Mouse (Mus musculus): ENCODE measurements around the gene Cxcr4. TPM values are rescaled to one million over a fixed set of nuclear protein-coding genes. Genes with fewer than 3 reads are reported as not detected.

Cxcr4 gene
- polyA plus RNA-seq, 1 experiment from 2014 or later: 9.3 TPM

DNA sequence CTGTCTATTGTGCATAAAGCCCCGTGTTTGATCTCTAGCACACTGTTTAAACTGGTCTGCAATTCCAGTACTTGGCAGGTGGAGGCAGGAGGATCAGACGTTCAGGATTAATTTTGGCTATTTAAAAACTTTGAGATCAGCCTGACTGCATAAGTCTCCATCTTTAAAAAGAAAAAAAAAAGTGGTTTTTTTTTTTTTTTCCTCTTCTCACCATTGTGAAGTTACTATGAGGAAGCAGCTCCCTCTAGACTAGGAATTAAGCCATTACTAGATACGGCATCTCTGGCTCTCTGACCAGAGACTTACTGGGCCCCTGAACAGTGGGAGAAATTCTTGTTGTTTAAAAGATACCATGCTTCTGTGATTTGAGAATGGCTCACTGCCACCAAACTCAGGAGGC, 49.5 kb downstream of the Cxcr4 start:
- no peak overlapping the region for H3K4me2 ChIP-seq
- no peak overlapping the region for H3K9ac ChIP-seq
- H3K27ac ChIP-seq: no peak overlapping the region
- WGBS: 42% methylated on average over 3 of the region's 3 CpGs
- ATAC-seq (ENCODE audit: borderline replicate concordance, extremely low read depth, low FRiP score, low TSS enrichment): no peak
- H3K9me3 ChIP-seq: no peaks in the 10 kb centered on the region
- no peak overlapping the region for H3K4me3 ChIP-seq
- no peaks in the 10 kb centered on the region for H3K4me1 ChIP-seq
- no peaks in the 10 kb centered on the region for H3K36me3 ChIP-seq
- no peaks in the 10 kb centered on the region for H3K27me3 ChIP-seq

DNA sequence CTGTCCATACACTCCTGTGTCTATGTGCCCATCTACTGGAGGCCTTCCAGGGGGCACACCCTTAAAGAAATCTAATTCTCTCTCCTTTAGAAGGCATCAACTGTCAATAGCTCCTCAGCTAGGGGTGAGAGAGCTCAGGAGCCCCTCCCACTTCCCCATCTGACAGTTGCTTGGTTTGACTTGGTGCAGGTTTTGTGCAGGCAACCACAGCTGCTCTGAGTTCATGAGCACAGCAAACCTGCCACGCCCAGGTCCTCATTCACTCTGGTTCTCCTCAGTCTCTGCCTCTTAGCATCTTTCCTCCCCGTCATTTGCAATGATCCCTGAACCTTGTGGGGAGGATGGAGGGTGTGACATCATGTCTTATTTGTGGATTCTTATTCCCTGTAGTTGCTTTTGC, 51.9 kb downstream of the Cxcr4 start:
- H3K27ac ChIP-seq: no peak overlapping the region
- WGBS: 79% methylated on average over 2 of the region's 2 CpGs
- H3K4me1 ChIP-seq: peaks cover 9% of the 10 kb centered on the region
- H3K27me3 ChIP-seq: no peaks in the 10 kb centered on the region
- no peak overlapping the region for H3K4me2 ChIP-seq
- H3K36me3 ChIP-seq: no peaks in the 10 kb centered on the region
- no peak overlapping the region for H3K9ac ChIP-seq
- no peak for ATAC-seq (ENCODE audit: borderline replicate concordance, extremely low read depth, low FRiP score, low TSS enrichment)
- no peaks in the 10 kb centered on the region for H3K9me3 ChIP-seq
- H3K4me3 ChIP-seq: no peak overlapping the region

DNA sequence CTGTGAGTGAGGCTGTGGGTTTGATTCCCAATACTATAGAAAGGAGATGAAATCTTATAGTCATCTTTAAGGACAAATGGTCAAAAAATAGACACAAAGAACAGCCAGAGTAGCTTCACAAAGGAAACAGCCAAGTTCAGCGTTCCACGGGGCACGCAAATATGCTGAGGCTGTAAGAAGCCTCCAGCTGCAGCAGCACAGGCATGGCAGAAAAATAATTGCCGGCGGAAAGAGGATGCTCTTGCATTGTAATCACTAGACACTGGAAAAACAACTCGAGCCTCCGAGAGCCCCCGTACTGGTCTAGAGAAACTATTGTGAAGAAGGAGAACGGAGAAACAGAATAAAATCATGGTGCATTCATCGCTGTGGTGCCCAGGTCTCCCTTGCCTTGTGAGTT, 52.5 kb downstream of the Cxcr4 start:
- Histone ChIP-seq H3K4me3 (no peak overlapping the region), H3K9ac (no peak overlapping the region), H3K27me3 (no peaks in the 10 kb centered on the region), H3K27ac (no peak overlapping the region), H3K36me3 (no peaks in the 10 kb centered on the region), H3K4me2 (no peak overlapping the region), H3K4me1 (peaks cover 9% of the 10 kb centered on the region), H3K9me3 (no peaks in the 10 kb centered on the region)
- 75% methylated on average over 10 of the region's 10 CpGs for WGBS
- no peak for ATAC-seq (ENCODE audit: borderline replicate concordance, extremely low read depth, low FRiP score, low TSS enrichment)

Other genes starting within 250 kb of the Cxcr4 start
- 266 and 268 TPM in 2 replicates for gene Mcm6, start 232.6 kb downstream of the Cxcr4 start, polyA plus RNA-seq (2015; fragmentation: Nextera tagmentation; extraction: Ambion mirVana)
- 178 and 179 TPM in 2 replicates for gene Dars, start 174.9 kb downstream of the Cxcr4 start, polyA plus RNA-seq (2015; fragmentation: Nextera tagmentation; extraction: Ambion mirVana)

Measured in lung, embryonic 15.5 days (tissue).